Mouse (Mus musculus) CD4-positive helper T cell, adult 2 months (primary cell): ENCODE results near the gene Sfn.
"Not testable (repeated sequence)": the region's sequence is repeated elsewhere in the genome, so short reads cannot be mapped to it uniquely, and the experiment has no call there.

ENCODE experiments used
- DNase-seq: peaks from one replicate; pipeline ENCODE4 v3.0.0-alpha.2; 2012; ENCODE audit warnings: low read depth, missing footprints, low spot score

The Sfn gene

GRCm38 (mm10) chr4:133601721-133602218 is at the start of gene Sfn:
TSS of gene Sfn (minus strand) at chr4:133602168.
- DNase-seq, result peak; percentile 82

GRCm38 (mm10) chr4:133651445-133651844 is 49.5 kb upstream of the Sfn start:
- no peak for DNase-seq

- DNase-seq, result peak; percentile 87
These were observed 48.2 kb upstream of the Sfn start, which contains the start of gene Zdhhc18 for GRCm38 (mm10) chr4:133649989-133650699. TSS of gene Zdhhc18 (minus strand) at chr4:133650154.

- not testable (repeated sequence) for DNase-seq
These were observed 47.5 kb upstream of the Sfn start for GRCm38 (mm10) chr4:133649464-133649863.

GRCm38 (mm10) chr4:133645680-133646079 is 43.7 kb upstream of the Sfn start:
- DNase-seq, result no peak

GRCm38 (mm10) chr4:133645195-133645594 is 43.2 kb upstream of the Sfn start:
- DNase-seq, result no peak

- DNase-seq, result no peak
These were observed 32.1 kb upstream of the Sfn start for GRCm38 (mm10) chr4:133634043-133634410.

GRCm38 (mm10) chr4:133633332-133634042 is 31.5 kb upstream of the Sfn start:
- peak; percentile 88 for DNase-seq

GRCm38 (mm10) chr4:133632483-133633327 is 30.7 kb upstream of the Sfn start:
- peak; percentile 61 for DNase-seq

- DNase-seq, result peak; percentile 54
These were observed 29.9 kb upstream of the Sfn start for GRCm38 (mm10) chr4:133631769-133632411.

- peak; percentile 66 for DNase-seq
These were observed 29.3 kb upstream of the Sfn start for GRCm38 (mm10) chr4:133631071-133631768.

GRCm38 (mm10) chr4:133630326-133630920 is 28.5 kb upstream of the Sfn start:
- no peak for DNase-seq

GRCm38 (mm10) chr4:133629191-133629590 is 27.2 kb upstream of the Sfn start:
- DNase-seq, result peak; percentile 72

- DNase-seq, result no peak
These were observed 26.5 kb upstream of the Sfn start for GRCm38 (mm10) chr4:133628517-133628916.

GRCm38 (mm10) chr4:133627039-133627438 is 25.1 kb upstream of the Sfn start:
- no peak for DNase-seq

- DNase-seq, result no peak
These were observed 24.7 kb upstream of the Sfn start for GRCm38 (mm10) chr4:133626621-133627020.

GRCm38 (mm10) chr4:133626221-133626620 is 24.3 kb upstream of the Sfn start:
- DNase-seq, result no peak

GRCm38 (mm10) chr4:133625621-133626071 is 23.7 kb upstream of the Sfn start:
- DNase-seq, result peak; percentile 87

- peak; percentile 60 for DNase-seq
These were observed 22.9 kb upstream of the Sfn start for GRCm38 (mm10) chr4:133624830-133625229.

- DNase-seq, result peak; percentile 90
These were observed 20.3 kb upstream of the Sfn start for GRCm38 (mm10) chr4:133622161-133622695.
